Mouse (Mus musculus): Measurements from ENCODE around the gene Lrch1. TPM values are rescaled to one million over a fixed set of nuclear protein-coding genes. Genes with fewer than 3 reads are reported as not detected.

Gene Lrch1
- total and polyA plus RNA-seq, 3 experiments = 4.7 to 15.0 (median 10.8) TPM

GRCm38 (mm10) chr14:74893085-74893648 lies 54.5 kb downstream of the Lrch1 start:
- no peak for DNase-seq

DNA sequence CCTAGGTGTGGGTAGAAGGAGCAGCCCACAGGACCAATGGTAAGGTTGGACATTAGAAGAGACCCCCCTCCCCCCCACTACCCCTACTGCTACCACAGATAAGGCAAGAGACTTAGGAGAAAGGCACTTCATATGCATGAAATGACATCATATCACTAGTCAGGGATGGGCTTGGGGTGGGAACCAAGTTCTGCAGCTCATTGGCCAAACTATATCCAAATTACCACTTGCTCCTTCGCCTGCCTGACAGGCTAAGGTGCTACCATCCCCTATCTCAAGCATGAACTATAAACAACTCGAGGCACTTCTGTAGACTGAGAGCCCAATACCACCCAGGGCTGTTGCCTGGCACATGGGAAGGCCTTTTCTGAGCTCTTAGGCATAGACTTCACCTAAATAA lies 58.4 kb downstream of the Lrch1 start:
- DNase-seq = no peak

DNA sequence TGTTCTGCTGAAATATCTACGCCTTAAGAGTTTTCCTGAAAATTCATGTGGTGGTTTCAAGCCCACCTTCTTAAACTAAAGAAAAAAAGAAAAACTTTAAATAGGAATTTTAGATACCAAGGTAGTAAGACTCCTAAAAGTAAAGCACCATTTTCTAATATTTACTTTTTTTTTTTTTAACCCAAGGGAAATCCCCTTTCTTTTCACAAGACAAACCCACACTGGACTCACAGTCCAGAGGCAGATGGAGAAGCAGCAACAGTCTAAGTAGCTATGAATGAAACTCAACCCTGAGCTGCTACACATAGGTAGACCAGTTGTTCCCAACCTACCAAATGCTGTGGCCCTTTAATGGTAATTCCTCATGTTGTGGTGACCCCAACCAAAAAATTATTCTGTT lies 59.6 kb downstream of the Lrch1 start:
- no peak for DNase-seq

DNA sequence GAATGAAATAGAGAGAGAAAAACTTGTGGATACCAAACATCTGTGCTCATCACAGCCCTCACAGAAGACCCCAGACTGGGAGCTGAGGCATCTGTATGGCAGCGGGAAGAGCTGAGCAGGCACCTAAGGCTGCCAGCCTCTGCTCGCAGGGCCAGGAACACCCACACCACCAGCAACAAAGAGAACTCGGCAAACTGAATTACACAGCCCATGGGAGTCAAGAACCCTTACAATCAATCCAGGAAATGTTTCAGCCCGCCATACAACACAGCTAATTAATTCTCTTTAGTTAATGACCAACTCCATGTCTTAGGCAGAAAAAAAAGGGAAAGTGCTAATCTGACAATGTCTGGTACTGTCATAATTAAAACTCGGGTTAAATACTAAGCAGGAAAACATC lies 61.2 kb downstream of the Lrch1 start:
- DNase-seq = no peak

GRCm38 (mm10) chr14:74884920-74885319 lies 62.8 kb downstream of the Lrch1 start:
- DNase-seq = no peak

- peak; percentile 61 for DNase-seq
Measured at GRCm38 (mm10) chr14:74884024-74884680, 63.5 kb downstream of the Lrch1 start.

DNA sequence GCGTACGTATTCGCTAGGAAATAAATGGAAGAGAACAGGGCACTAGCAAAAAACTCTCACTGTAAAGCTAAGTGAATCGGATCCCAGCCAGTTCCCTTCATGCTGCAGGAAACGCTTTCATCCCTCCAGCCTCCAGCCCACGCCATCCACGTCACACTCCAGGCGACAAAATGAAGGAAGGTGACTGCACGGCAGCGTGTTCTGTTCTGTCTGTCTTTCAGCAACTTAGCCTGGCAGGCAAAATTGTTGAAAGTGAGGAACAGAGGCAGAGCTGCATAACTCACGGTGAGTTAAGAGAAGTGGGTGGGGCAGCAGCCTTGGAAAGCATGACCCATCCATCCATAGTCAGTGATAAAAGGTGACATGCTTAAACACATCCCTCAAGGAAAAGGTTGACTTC lies 64.5 kb downstream of the Lrch1 start:
- DNase-seq = peak; percentile 54

GRCm38 (mm10) chr14:74882754-74883153 lies 64.9 kb downstream of the Lrch1 start:
- DNase-seq = no peak

GRCm38 (mm10) chr14:74880868-74881267 lies 66.8 kb downstream of the Lrch1 start:
- DNase-seq = no peak

DNA sequence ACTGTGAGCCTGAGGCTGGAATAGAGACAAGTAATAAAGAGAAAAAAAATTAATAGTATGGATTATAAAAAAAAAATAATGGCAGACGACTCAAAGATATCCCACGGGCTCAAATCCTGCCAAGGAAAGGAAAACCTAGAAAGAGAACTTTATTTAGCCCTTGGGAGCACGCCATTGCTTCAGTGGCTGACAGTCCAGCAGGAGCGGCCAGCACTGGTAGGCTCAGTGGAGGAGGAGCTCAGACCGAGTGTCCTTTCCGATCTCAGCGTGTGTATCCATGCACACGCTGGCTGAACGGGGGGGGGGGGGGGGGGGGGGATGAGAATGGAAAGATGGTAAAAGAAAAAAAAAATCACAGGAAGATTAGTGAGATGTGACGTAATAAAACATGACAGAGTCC lies 68.2 kb downstream of the Lrch1 start:
- no peak for DNase-seq

DNA sequence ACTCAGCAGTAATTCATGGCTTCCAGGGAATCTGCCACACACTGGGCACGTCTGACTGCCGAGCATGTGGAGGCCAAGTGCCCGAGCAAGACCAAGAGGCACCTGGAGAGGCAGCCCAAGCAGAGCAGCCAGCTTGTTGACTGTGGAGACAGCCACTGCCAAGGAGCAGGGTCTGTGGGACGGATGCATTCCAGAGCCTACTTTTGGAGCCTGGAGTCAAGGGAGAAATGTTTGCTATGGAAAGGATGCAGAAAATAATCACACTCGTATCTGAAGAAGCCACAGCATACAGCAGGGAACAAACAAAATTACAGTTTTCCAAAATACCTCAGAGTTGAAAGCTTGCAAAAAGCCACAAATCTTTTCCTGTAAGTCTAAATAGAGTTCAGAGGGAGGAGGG lies 70.4 kb downstream of the Lrch1 start:
- DNase-seq = no peak

- peak; percentile 44 for DNase-seq
Measured at GRCm38 (mm10) chr14:74871220-74871619, 76.5 kb downstream of the Lrch1 start.

GRCm38 (mm10) chr14:74868902-74869230 lies 78.8 kb downstream of the Lrch1 start:
- DNase-seq = no peak

- DNase-seq = no peak
Measured at GRCm38 (mm10) chr14:74868188-74868901, 79.3 kb downstream of the Lrch1 start.

DNA sequence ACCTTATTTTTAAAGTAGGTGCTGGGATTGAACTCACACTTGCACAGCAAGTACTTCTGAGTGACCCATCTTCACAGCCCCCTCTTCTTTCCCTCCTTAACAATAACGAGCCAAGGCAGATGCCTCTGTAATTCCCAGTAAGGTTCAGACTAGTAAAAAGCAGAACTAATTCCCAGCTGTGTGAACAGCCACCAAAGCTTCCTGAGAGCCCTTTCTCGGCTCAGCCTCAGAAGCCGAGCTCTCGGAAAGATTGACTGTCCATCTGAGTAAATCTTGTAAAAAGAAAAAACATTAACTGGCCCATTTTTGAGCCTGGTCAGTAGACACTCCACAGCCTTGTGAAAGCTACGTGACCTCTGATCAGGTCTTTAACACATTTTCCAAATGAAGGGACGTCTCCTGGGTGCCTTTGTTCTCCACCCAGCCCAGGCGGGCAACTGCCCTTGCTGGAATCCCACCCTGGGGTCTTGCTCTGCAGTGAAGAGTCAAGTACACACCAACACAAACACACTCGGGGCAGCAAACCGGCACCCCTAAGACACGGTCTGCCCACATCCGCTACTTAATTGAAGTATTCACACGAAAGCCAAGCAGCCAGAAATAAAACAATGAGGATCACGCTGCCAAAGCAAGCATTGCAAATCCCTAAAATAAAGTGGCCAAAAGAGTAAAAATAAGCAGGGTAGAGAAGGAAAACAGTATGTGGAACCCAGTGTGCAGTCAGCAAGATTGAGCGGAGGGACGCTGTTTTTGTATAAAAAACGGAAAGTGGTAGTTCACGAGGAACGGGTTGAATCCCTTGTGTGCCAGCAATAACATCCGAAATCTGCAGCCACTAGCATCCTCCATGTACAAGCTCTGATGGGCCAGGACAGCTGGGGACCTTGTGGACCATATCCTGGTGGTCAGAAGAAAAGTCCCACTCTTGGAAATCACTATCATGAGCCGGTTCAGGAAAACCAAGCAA lies 80.3 kb downstream of the Lrch1 start:
- no peak for DNase-seq

- no peak for DNase-seq
Measured at GRCm38 (mm10) chr14:74865738-74866137, 81.9 kb downstream of the Lrch1 start.

DNA sequence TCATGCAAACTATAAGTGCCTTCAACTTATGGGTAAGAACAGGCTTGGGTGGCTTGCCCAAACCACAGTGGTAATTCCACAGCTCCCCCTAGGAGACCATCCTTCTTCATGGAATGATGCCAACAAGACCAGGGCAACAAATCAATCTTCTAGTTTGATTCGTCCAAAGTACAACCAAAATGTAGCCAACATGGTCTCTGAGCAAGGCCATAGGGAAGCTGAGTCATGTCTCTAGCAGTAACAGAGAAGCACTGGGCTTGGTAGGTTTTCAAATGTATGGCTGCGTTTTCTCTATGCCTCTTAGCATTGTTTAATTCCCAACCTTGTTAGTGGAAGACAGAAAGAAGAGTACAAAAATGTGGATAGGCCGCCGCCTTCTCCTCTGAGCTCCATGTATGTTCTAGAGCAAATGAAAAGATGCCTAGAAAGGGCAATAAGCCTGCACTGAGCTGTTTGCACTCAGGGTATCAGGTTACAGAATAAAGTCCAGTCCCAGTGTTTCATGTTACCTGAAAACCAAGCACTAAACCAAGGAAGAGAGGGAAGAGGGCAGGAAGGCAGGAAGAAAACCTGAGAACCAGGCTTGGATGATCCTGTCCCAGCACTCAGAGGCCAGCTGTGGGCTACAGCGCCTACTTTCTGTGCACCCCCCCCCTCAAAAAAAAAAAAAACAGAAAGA lies 82.7 kb downstream of the Lrch1 start:
- DNase-seq = no peak

DNA sequence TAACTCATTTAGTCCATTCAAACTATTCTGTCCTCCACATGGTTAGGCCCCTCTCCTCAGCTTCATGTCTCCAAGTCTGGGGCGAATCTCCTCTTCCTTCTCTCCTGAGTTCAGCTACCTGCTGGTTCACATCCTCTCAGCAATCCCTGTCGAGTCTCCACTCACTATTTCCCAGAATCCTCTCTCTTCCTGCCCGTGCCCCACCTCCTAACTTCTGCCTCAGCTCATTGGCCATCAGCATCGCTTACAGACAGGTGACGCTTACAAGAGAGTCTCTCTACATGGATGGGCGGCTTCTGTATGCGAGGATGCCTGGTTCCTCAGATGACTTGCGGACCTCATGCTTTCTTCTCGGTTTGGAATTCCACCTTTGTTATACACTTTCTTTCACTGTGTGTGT lies 86.2 kb downstream of the Lrch1 start:
- no peak for DNase-seq

DNA sequence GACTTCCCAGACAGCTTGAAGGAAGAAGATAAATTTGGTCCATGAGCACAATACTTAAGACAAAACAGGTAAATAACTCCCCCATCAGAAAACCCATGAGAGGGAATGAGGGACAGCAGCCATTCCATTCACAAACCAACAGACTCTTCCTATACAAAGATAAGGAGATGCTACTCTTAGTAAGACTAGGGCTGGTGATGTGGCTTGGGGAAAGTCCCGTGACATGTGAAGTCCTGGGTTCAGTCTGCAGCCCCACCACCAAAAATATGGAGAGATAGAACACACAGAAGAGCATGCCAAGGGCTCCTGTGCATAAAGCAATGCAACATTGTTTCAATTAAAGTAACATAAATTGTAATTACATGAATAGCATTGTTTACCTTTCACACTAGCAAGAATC lies 88.5 kb downstream of the Lrch1 start:
- no peak for DNase-seq

- no peak for DNase-seq
Measured at GRCm38 (mm10) chr14:74855429-74855828, 92.2 kb downstream of the Lrch1 start.

DNA sequence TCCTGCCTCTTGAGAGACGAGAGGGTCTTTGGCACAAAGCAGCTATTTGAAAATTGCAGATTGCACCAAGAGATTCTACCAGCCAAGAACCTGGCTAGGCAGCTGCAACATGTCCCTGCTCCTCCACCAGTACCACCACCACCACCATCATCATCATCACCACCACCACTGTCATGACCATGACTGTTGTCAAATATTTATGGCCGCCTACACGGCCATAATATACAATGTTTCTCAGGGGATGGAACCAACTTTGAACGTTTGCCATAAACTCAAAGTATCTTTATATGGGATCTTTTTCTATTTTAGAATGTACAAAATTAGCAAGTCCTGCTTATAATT lies 93.9 kb downstream of the Lrch1 start:
- DNase-seq = no peak

Data from adrenal gland, adult 2 months (tissue).